Mouse (Mus musculus) left cerebral cortex, adult 18-20 months (tissue): Measurements from ENCODE around the gene Atg16l1. TPM values are rescaled to one million over a fixed set of nuclear protein-coding genes. Genes with fewer than 3 reads are reported as not detected.

Experiments used
- DNase-seq, 2 experiments: peaks; one replicate each; pipeline ENCODE4 v3.0.0; 2021 to 2022; ENCODE audit warnings: low spot score in 2 of 2, mixed read lengths in 1 of 2
- long read RNA-seq, 2 experiments: library from polyadenylated mRNA; stranded (forward); transcript quantifications; one replicate each; pipeline ENCODE4 v2.0.0; 2021
- total RNA-seq, 2 experiments: library from RNA; stranded (reverse); gene quantifications; 2 replicates each; pipeline ENCODE4 v1.2.3; 2021

Gene Atg16l1
- 10 to 100 TPM; 63.7 to 66.4 TPM for total RNA-seq
- long read RNA-seq, experiment 1, transcript Atg16l1-203 (19 exons, 3,102 nt) = major isoform, 92 of 132 reads
- long read RNA-seq, experiment 1, transcript Atg16l1-211 (18 exons, 3,344 nt) = minor isoform, 10 of 132 reads
- long read RNA-seq, experiment 1, transcript Atg16l1-202 (17 exons, 3,004 nt) = minor isoform, 6 of 132 reads
- long read RNA-seq, experiment 1, partial matches to known transcripts = 5 of 132 reads
- long read RNA-seq, experiment 1, other reads (novel, unspliced or antisense) = 18 of 132 reads
- long read RNA-seq, experiment 2, transcript Atg16l1-201 (18 exons, 3,130 nt) = minor isoform, 5 of 90 reads
- long read RNA-seq, experiment 2, transcript Atg16l1-203 (19 exons, 3,102 nt) = major isoform, 59 of 90 reads
- long read RNA-seq, experiment 2, partial matches to known transcripts = 4 of 90 reads
- long read RNA-seq, experiment 2, other reads (novel, unspliced or antisense) = 18 of 90 reads

DNA sequence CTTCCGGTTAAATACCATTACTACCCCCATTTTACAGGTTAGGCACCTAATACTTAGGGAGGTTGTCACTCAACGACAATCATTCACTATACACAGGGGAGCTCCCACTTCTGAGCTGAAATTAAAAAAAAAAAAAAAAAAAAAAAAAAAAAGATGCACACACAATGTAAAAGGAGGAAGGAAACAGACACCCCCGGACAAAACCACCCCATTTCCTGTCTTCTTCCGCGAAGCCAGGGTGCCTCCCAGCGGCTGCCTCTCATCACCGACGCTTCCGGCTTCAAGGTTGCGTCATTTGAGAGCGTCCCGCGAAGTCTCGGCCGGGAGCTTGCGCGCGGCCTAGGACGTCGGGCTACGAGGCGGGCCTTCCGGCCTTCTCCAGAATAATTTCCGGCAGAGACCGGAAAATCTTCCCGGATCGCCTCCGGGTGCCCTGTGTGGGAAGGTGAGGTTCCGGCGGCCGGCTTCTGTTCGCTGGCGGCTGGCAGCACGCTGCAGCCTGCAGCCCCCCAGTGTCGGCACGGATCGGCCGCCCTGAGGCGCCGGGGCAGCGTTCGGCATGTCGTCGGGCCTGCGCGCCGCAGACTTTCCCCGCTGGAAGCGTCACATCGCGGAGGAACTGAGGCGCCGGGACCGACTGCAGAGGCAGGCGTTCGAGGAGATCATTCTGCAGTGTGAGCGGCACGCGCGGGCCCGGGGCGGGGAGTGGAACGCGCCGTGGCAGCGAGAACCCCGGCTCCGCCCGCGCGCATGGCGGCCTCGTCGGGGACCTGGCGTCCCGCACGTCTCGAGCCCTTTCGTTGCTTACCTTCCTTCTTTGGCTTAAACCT lies at the start of gene Atg16l1:
TSS of gene Atg16l1 (plus strand) at position 230 of the 830 bp plus-strand sequence.
- DNase-seq = peak; percentile 95 to 98

DNA sequence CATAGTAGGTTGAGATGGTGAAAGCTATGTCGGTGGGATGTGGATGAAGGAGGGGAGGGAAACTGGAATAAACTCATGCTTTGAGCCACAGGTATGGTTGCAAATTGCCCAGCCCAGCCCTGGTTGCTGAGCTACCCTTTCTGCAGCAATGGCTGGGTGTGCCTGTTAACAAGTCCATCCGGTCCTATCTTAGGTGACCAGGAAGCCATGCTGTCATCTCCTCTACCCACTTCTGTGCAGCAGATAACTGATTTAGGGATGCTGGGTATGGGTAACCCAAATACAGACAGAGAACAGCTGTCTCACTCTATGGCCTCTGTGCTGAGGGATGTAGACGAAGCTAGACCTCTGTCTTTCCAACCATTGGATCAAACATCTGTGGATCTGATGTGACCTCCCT lies 49.3 kb upstream of the Atg16l1 start:
- DNase-seq = no peak

GRCm38 (mm10) chr1:87709020-87709419 lies 46.6 kb upstream of the Atg16l1 start:
- peak in 1 of 2 experiments; percentile 57 for DNase-seq

DNA sequence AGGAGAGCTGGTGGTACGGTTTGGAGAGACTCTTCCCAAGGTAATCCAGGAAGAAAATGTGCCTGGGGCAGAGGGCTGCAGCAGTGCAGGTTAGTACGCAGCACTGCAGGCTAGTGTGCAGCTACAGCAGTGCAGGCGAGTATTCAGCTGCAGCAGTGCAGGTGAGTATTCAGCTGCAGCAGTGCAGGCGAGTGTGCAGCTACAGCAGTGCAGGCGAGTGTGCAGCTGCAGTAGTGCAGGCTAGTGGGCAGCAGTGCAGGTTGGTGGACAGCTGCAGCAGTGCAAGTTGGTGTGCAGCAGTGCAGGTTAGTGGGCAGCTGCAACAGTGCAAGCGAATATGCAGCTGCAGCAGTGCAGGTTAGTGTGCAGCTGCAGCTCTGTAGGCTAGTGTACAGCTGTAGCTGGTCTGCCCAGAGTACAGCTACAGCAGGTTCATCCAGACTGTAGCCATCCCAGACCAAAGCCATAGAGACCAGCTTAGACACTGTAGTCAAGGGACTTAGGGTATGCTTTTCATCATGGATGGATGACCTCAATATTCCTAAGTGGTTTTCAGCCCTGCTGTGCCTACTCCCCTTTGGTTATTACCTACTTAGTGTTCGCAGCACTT lies 45.9 kb upstream of the Atg16l1 start:
- no peak for DNase-seq

GRCm38 (mm10) chr1:87711938-87712613 lies 43.6 kb upstream of the Atg16l1 start:
- DNase-seq = no peak

- DNase-seq = no peak
These were observed 43.1 kb upstream of the Atg16l1 start for GRCm38 (mm10) chr1:87712614-87712971.

- peak; percentile 65 to 71 for DNase-seq
These were observed 34.3 kb upstream of the Atg16l1 start for GRCm38 (mm10) chr1:87721382-87721781.

DNA sequence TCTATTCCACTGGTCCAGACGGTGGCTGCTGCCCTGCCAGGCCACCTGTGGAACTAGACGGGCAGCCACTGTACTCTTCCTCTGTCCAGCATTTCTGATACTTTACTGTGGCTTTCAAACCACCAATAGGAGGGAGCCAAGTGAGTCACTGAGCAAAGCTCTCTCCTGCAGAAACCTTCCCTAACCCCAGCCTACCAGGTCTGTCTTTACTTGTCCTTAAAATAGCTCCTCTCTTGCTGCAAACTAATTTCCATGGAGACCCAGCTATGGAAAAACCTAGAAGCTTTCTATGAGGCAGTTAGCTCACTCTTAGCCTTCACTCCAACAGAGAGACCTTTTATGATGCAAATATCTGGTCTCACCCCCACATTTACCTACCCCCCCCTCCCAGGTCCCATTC lies 33.6 kb upstream of the Atg16l1 start:
- no peak for DNase-seq

- DNase-seq = no peak
These were observed 32.3 kb upstream of the Atg16l1 start for GRCm38 (mm10) chr1:87723351-87723750.

DNA sequence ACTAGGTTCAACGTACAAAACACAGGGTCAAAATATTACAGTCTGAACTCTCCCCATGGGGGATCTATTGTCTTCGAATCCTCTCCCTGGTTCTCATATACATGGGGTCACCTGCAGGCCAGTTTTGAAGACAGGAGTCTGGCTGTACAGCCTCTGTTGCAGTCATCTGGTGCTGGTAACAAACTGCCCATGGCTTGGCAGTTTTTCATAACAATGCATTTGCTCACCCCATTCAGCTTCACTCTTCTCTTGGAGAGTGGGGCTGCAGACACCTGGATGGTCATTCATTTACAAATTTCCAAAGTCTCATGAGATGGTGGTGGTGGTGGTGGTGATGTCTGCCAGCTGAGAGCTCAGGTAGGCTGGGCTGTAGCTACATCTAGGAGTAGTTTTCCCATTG lies 26.6 kb upstream of the Atg16l1 start:
- DNase-seq = no peak

GRCm38 (mm10) chr1:87729850-87730249 lies 25.8 kb upstream of the Atg16l1 start:
- no peak for DNase-seq

DNA sequence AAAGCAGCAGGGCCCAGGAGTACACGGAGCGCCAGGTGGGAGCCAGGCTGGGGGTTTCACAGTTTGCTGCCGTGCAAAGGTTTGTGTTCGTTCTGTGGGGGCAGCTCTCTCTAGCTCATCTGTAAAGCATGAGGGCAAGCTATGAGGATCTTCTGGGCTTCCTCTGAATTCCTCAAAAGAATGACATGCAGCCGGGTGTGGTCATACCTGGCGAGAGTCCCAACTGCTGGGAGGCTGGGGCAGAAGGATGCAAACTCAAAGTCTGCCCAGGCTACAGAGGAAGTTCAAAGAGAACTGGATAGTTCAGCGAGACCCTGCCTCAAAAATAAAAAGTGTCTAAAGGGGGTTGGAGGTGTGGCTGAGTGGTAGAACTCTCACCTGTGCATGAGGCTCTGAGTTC lies 25.4 kb upstream of the Atg16l1 start:
- no peak for DNase-seq

- DNase-seq = peak in 1 of 2 experiments; percentile 55
These were observed 22.5 kb upstream of the Atg16l1 start for GRCm38 (mm10) chr1:87733212-87733611.

- peak; percentile 38 to 61 for DNase-seq
These were observed 21.5 kb upstream of the Atg16l1 start for GRCm38 (mm10) chr1:87734153-87734552.

GRCm38 (mm10) chr1:87740584-87741290 lies 14.9 kb upstream of the Atg16l1 start:
- DNase-seq = no peak

- DNase-seq = no peak
These were observed 6.2 kb upstream of the Atg16l1 start for GRCm38 (mm10) chr1:87749360-87749973.

DNA sequence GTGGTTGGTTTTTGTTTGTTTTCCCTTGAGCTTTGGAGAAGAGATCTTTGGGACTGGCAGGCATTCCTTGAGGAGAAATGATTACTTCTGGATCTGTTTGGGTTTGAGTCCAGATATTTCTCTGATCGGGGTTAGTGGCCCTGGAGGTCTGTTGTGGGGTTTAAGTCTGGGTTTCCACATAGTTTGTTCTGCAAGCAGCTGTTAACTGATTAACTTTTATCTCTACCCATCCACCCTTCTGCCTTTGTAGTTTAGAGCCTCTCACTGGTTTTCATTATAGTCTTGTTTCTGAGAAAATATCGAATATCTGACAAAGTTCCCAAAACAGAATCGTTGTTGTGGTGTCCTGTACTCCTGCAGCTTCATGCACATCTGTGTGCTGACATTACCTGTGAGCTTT lies 8.2 kb downstream of the Atg16l1 start:
- no peak for DNase-seq

DNA sequence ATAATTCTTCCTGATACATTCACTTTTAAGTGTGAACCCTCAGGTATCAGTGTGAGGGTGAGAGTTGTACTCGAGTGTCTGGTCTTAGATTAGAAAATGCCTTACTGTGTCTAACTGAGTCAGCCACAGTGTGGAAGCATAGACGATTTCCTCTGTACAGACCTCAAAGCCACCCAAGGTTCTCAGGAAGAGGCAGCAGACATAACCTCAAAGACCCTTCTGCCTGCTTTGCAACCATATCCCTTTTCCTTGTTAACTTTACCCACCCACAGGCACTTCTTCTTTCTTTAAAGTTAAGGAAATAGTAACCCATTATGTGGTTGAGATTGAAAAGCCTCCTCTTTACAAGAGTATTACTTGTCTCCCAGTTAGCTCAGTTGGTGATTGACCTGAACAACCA lies 10.1 kb downstream of the Atg16l1 start:
- no peak for DNase-seq

GRCm38 (mm10) chr1:87766233-87766632 lies 10.6 kb downstream of the Atg16l1 start:
- DNase-seq = peak in 1 of 2 experiments; percentile 10

DNA sequence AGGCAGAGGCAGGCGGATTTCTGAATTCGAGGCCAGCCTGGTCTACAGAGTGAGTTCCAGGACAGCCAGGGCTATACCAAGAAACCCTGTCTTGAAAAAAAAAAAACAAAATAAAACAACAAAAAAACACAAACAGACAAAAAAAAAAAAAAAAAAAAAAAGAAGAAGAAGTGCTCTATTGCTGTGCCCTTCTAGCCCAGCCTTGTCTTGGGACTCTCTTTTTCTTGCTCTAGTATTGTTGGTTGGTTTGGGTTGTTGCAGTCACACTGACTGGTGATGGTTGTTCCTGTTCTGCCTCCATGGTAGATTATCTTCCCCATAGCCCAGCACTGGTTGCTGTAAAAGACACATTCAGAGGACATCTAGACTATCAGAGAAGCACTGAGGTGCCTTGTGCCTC lies 13.6 kb downstream of the Atg16l1 start:
- no peak for DNase-seq
